Mouse (Mus musculus) MEL (cell line): Measurements from ENCODE around the gene Cwf19l1. TPM values are rescaled to one million over a fixed set of nuclear protein-coding genes. Genes with fewer than 3 reads are reported as not detected.

Experiments used
- DNase-seq: peaks from one replicate; pipeline ENCODE4 v3.0.0; 2011; ENCODE audit warnings: low read depth, low spot score
- H3K27ac ChIP-seq: 2 replicates; pipeline ENCODE4 v1.5.1; 2012; ENCODE audit warnings: low read depth, mild to moderate bottlenecking, control low read depth, low read length, moderate library complexity; ENCODE audit not compliant: control insufficient read depth
- H3K27me3 ChIP-seq, 2 experiments: fragments of 150-350 bp in 1 of 2; sonication (generic) in 1 of 2; 2 replicates each; pipeline ENCODE4 v1.6.1; 2012; ENCODE audit warnings: low read length in 2 of 2, mild to moderate bottlenecking in 2 of 2, improper control_type of control experiment in 1 of 2, moderate library complexity in 1 of 2; ENCODE audit not compliant: insufficient read depth in 2 of 2, control insufficient read depth in 1 of 2
- H3K36me3 ChIP-seq, 2 experiments: 2 replicates each; pipeline ENCODE4 v1.6.1; 2012 to 2014; ENCODE audit warnings: low read length in 2 of 2, improper control_type of control experiment in 1 of 2, inconsistent platforms in 1 of 2, mild to moderate bottlenecking in 1 of 2; ENCODE audit not compliant: insufficient read depth in 2 of 2, control insufficient read depth in 1 of 2
- H3K4me1 ChIP-seq, 2 experiments: fragments of 150-350 bp in 1 of 2; sonication (generic) in 1 of 2; 2 replicates each; pipeline ENCODE4 v1.6.1; 2012; ENCODE audit warnings: low read length in 2 of 2, improper control_type of control experiment in 1 of 2, mild to moderate bottlenecking in 1 of 2; ENCODE audit not compliant: insufficient read depth in 2 of 2, control insufficient read depth in 1 of 2
- H3K4me3 ChIP-seq, 2 experiments: fragments of 150-350 bp in 1 of 2; sonication (generic) in 1 of 2; 2 replicates each; pipeline ENCODE4 v1.5.1; 2012; ENCODE audit warnings: low read depth in 2 of 2, low read length in 2 of 2, mild to moderate bottlenecking in 2 of 2, moderate library complexity in 2 of 2, control low read depth in 1 of 2, improper control_type of control experiment in 1 of 2; ENCODE audit not compliant: control insufficient read depth in 1 of 2, insufficient read depth in 1 of 2
- H3K79me2 ChIP-seq: 2 replicates; pipeline ENCODE4 v1.6.1; 2012; ENCODE audit warnings: mild to moderate bottlenecking, low read length, moderate library complexity; ENCODE audit not compliant: control insufficient read depth, poor library complexity, insufficient read depth
- H3K9ac ChIP-seq: 2 replicates; pipeline ENCODE4 v1.6.1; 2012; ENCODE audit warnings: low read depth, mild to moderate bottlenecking, control low read depth, low read length, moderate library complexity; ENCODE audit not compliant: control insufficient read depth, poor library complexity, severe bottlenecking
- H3K9me3 ChIP-seq: fragments of 150-350 bp; sonication (generic); replicated peaks from 2 replicates; pipeline ENCODE4 v1.6.1; 2012; ENCODE audit warnings: mild to moderate bottlenecking, low read length, improper control_type of control experiment, moderate library complexity; ENCODE audit not compliant: insufficient read depth
- BHLHE40 ChIP-seq: IDR thresholded peaks from 2 replicates; pipeline ENCODE4 v1.6.1; 2012; ENCODE audit warnings: low read depth, mild to moderate bottlenecking, inconsistent platforms, low read length, improper control_type of control experiment, borderline replicate concordance
- CHD1 ChIP-seq: IDR thresholded peaks from 2 replicates; pipeline ENCODE4 v1.6.1; 2012; ENCODE audit warnings: low read depth, mild to moderate bottlenecking, inconsistent platforms, low read length, improper control_type of control experiment
- CHD2 ChIP-seq: IDR thresholded peaks from 2 replicates; pipeline ENCODE4 v1.6.1; 2011; ENCODE audit warnings: low read length, improper control_type of control experiment
- CTCF ChIP-seq, 3 experiments: IDR thresholded peaks in 2 of 3; conservative IDR thresholded peaks in 1 of 3; 2 replicates each; pipeline ENCODE4 v1.5.1; 2011 to 2012; ENCODE audit warnings: low read length in 3 of 3, low read depth in 2 of 3, mild to moderate bottlenecking in 2 of 3, improper control_type of control experiment in 1 of 3, inconsistent platforms in 1 of 3, mixed read lengths in 1 of 3, moderate library complexity in 1 of 3; ENCODE audit not compliant: control insufficient read depth in 1 of 3, insufficient read depth in 1 of 3, poor library complexity in 1 of 3, severe bottlenecking in 1 of 3
- ELF1 ChIP-seq: IDR thresholded peaks from 2 replicates; pipeline ENCODE4 v1.6.1; 2014; ENCODE audit warnings: low read depth, mild to moderate bottlenecking, inconsistent platforms, low read length, improper control_type of control experiment, moderate library complexity
- GABPA ChIP-seq: IDR thresholded peaks from 2 replicates; pipeline ENCODE4 v1.6.1; 2012; ENCODE audit warnings: low read depth, mild to moderate bottlenecking, inconsistent platforms, low read length, improper control_type of control experiment, moderate library complexity
- JUND ChIP-seq: IDR thresholded peaks from 2 replicates; pipeline ENCODE4 v1.6.1; 2011; ENCODE audit warnings: low read depth, mild to moderate bottlenecking, improper control_type of control experiment, low read length
- KAT2A ChIP-seq: conservative IDR thresholded peaks from 2 replicates; pipeline ENCODE4 v1.6.1; 2012; ENCODE audit warnings: low read depth, low read length, improper control_type of control experiment, inconsistent platforms
- MXI1 ChIP-seq: IDR thresholded peaks from 2 replicates; pipeline ENCODE4 v1.6.1; 2011; ENCODE audit warnings: mild to moderate bottlenecking, low read depth, low read length, improper control_type of control experiment
- NELFE ChIP-seq: IDR thresholded peaks from 2 replicates; pipeline ENCODE4 v1.6.1; 2011; ENCODE audit warnings: low read depth, low read length, improper control_type of control experiment
- NRF1 ChIP-seq: IDR thresholded peaks from 2 replicates; pipeline ENCODE4 v1.6.1; 2014; ENCODE audit warnings: low read depth, mild to moderate bottlenecking, inconsistent platforms, low read length, improper control_type of control experiment, moderate library complexity; ENCODE audit not compliant: poor library complexity, insufficient read depth, severe bottlenecking
- POLR2A ChIP-seq, 2 experiments: IDR thresholded peaks; 2 replicates each; pipeline ENCODE4 v1.6.1; 2011 to 2012; ENCODE audit warnings: low read length in 2 of 2, mild to moderate bottlenecking in 2 of 2, control low read depth in 1 of 2, improper control_type of control experiment in 1 of 2, low read depth in 1 of 2, moderate library complexity in 1 of 2; ENCODE audit not compliant: control insufficient read depth in 1 of 2, insufficient read depth in 1 of 2, poor library complexity in 1 of 2
- RAD21 ChIP-seq: IDR thresholded peaks from 2 replicates; pipeline ENCODE4 v1.6.1; 2011; ENCODE audit warnings: mild to moderate bottlenecking, low read depth, low read length, improper control_type of control experiment
- RCOR1 ChIP-seq: IDR thresholded peaks from 2 replicates; pipeline ENCODE4 v1.6.1; 2012; ENCODE audit warnings: low read depth, mild to moderate bottlenecking, inconsistent platforms, low read length, improper control_type of control experiment
- SIN3A ChIP-seq: IDR thresholded peaks from 2 replicates; pipeline ENCODE4 v1.6.1; 2012; ENCODE audit warnings: low read length, improper control_type of control experiment, inconsistent platforms
- USF1 ChIP-seq: IDR thresholded peaks from 2 replicates; pipeline ENCODE4 v1.6.1; 2014; ENCODE audit warnings: low read depth, mild to moderate bottlenecking, inconsistent platforms, low read length, improper control_type of control experiment, moderate library complexity
- USF2 ChIP-seq, 2 experiments: IDR thresholded peaks; 2 replicates each; pipeline ENCODE4 v1.6.1; 2011 to 2012; ENCODE audit warnings: improper control_type of control experiment in 2 of 2, low read length in 2 of 2, borderline replicate concordance in 1 of 2, inconsistent platforms in 1 of 2, low read depth in 1 of 2, mild to moderate bottlenecking in 1 of 2; ENCODE audit not compliant: insufficient read depth in 1 of 2
- ZC3H11A ChIP-seq: IDR thresholded peaks from 2 replicates; pipeline ENCODE4 v1.6.1; 2012; ENCODE audit warnings: low read depth, mild to moderate bottlenecking, inconsistent platforms, low read length, improper control_type of control experiment
- ZKSCAN1 ChIP-seq: IDR thresholded peaks from 2 replicates; pipeline ENCODE4 v1.6.1; 2012; ENCODE audit warnings: low read depth, mild to moderate bottlenecking, inconsistent platforms, low read length, improper control_type of control experiment, moderate library complexity
- polyA plus RNA-seq, 2 experiments: library from polyadenylated mRNA; stranded (reverse) in 1 of 2; unstranded in 1 of 2; fragments of >175 nt in 1 of 2; fragments of >200 nt in 1 of 2; gene quantifications; 2 replicates each; pipeline versions ENCODE4 v1.2.1 to v1.2.4; 2012; ENCODE audit warnings: low replicate concordance in 2 of 2, low read depth in 1 of 2; ENCODE audit not compliant: insufficient read length in 2 of 2, insufficient read depth in 1 of 2, missing spikeins in 1 of 2
- total RNA-seq: library from RNA; depleted of rRNA; stranded (reverse); fragments of 300-350 nt; gene quantifications from 2 replicates; pipeline ENCODE4 v1.2.3, GENCODE M21; 2012

The Cwf19l1 gene
- total and polyA plus RNA-seq, 3 experiments: 28.2 to 68.6 TPM; not detected in 1

DNA sequence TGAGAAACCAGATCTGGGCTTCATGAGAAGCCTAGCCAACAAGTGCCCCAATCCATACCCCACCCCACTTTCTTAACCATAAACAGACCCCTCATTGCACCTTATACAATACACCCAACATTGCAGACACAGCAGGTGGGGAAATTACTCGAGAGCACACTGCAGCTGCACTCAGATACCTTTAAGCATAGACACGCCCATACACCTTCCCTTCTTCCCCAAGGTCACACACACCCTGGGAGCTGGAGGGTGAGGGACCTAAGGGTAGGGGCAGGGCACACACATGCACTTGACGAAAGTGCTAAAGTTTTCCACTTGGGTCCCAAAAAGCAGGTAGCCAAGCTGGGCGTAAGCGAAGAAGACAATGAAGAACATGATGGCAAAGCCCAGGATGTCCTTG lies 18.1 kb upstream of the Cwf19l1 start:
- no peak for TF ChIP-seq USF2 (IDR thresholded peaks at IDR 0.05; ENCODE audit: borderline replicate concordance in 1 of 2, insufficient read depth in 1 of 2, low read depth in 1 of 2, low read length in 2 of 2)
- no peak for TF ChIP-seq JUND
- TF ChIP-seq POLR2A (IDR thresholded peaks at IDR 0.05; ENCODE audit: control insufficient read depth in 1 of 2, insufficient read depth in 1 of 2, low read depth in 1 of 2, low read length in 2 of 2, poor library complexity in 1 of 2): no peak
- TF ChIP-seq USF1: no peak
- TF ChIP-seq NRF1: no peak
- TF ChIP-seq KAT2A: no peak
- TF ChIP-seq GABPA: no peak
- no peak for TF ChIP-seq BHLHE40
- no peak for TF ChIP-seq MXI1
- TF ChIP-seq RAD21: no peak
- no peak for TF ChIP-seq ELF1
- TF ChIP-seq NELFE: no peak
- no peak for TF ChIP-seq CHD2
- Histone ChIP-seq H3K4me3 (no peak overlapping the region), H3K79me2 (no peaks in the 10 kb centered on the region), H3K9me3 (no peaks in the 10 kb centered on the region), H3K9ac (no peak overlapping the region), H3K4me1 (no peaks in the 10 kb centered on the region), H3K27me3 (peaks cover 28 to 31% of the 10 kb centered on the region in 2 experiments), H3K36me3 (no peaks in the 10 kb centered on the region), H3K27ac (no peak overlapping the region)
- DNase-seq: no peak

GRCm38 (mm10) chr19:44148991-44149390 lies 13.3 kb upstream of the Cwf19l1 start:
- peaks cover 0 to 14% of the 10 kb centered on the region in 2 experiments; a peak in 2 of 4 replicates for H3K36me3 ChIP-seq
- no peak for DNase-seq
- peaks cover 7 to 22% of the 10 kb centered on the region in 2 experiments for H3K4me1 ChIP-seq
- H3K9me3 ChIP-seq: no peaks in the 10 kb centered on the region
- TF ChIP-seq CHD1: no peak
- TF ChIP-seq RCOR1: no peak
- TF ChIP-seq ZC3H11A: no peak
- TF ChIP-seq NELFE: no peak
- TF ChIP-seq CTCF (IDR thresholded peaks at IDR 0.05 in 2 of 3, conservative IDR thresholded peaks at IDR 0.05 in 1 of 3; ENCODE audit: control insufficient read depth in 1 of 3, insufficient read depth in 1 of 3, low read depth in 2 of 3, low read length in 3 of 3, poor library complexity in 1 of 3, severe bottlenecking in 1 of 3): no peak
- no peak for TF ChIP-seq ZKSCAN1
- no peak for TF ChIP-seq SIN3A
- TF ChIP-seq MXI1: no peak
- TF ChIP-seq, all 39 proteins: peak for 0
- H3K79me2 ChIP-seq: peaks cover 17% of the 10 kb centered on the region
- H3K27ac ChIP-seq: no peak overlapping the region
- peaks cover 16 to 17% of the 10 kb centered on the region in 2 experiments for H3K27me3 ChIP-seq
- no peak overlapping the region for H3K4me3 ChIP-seq
- no peak overlapping the region for H3K9ac ChIP-seq
